Mouse (Mus musculus) cerebellum, adult 2 months (tissue): Measurements from ENCODE around the gene Fam205c.

ENCODE experiments used
- CTCF ChIP-seq: fragments of 200-500 bp; IDR thresholded peaks from 2 replicates; pipeline ENCODE4 v1.5.1; 2011; ENCODE audit warnings: low read depth, mild to moderate bottlenecking, control low read depth, low read length, moderate library complexity, borderline replicate concordance; ENCODE audit not compliant: insufficient read depth
- POLR2A ChIP-seq: fragments of 200-500 bp; IDR thresholded peaks from 2 replicates; pipeline ENCODE4 v1.6.1; 2011; ENCODE audit warnings: low read length, control low read depth, borderline replicate concordance; ENCODE audit not compliant: insufficient read depth

DNA sequence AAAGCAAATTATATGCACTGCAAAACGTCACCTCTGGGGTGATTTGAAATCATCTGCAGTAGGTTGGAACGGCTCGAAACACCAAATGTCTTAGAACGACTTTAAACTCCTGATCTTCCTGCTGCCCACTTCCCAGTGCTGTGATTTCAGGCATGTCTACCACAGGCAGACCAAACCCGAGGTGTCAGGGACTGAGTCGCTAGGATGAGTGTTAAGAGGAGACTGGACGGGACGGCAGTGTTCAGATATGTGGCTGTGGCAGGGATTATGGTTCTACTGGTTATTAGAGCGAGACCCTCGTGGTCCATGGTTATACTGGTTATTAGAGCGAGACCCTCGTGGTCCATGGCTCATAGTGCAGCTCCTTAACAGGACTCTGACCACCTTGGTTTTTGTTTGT is 41.3 kb upstream of the Fam205c start:
- TF ChIP-seq POLR2A (no peak), CTCF (no peak)
